Mouse (Mus musculus) brown adipose tissue, adult 24 weeks (tissue): ENCODE measurements at regions not wholly inside any gene's neighbourhood (a gene's known extent, or its start where the extent isn't known, plus 50 kb on each side); places are given as distances from the start of the nearest gene placed in this dataset.

Source experiments
- H3K27ac ChIP-seq: fragments of 200-500 bp; replicated peaks from 2 replicates; pipeline ENCODE4 v1.5.1; 2012; ENCODE audit warnings: low read depth, mild to moderate bottlenecking, low read length
- H3K4me1 ChIP-seq: fragments of 200-500 bp; 2 replicates; pipeline ENCODE4 v1.6.1; 2012; ENCODE audit warnings: low read length, mixed read lengths; ENCODE audit not compliant: control insufficient read depth, insufficient read depth, insufficient read length
- H3K4me3 ChIP-seq: fragments of 200-500 bp; 2 replicates; pipeline ENCODE4 v1.5.1; 2012; ENCODE audit warnings: low read depth, mild to moderate bottlenecking, low read length, moderate library complexity; ENCODE audit not compliant: insufficient read depth

DNA sequence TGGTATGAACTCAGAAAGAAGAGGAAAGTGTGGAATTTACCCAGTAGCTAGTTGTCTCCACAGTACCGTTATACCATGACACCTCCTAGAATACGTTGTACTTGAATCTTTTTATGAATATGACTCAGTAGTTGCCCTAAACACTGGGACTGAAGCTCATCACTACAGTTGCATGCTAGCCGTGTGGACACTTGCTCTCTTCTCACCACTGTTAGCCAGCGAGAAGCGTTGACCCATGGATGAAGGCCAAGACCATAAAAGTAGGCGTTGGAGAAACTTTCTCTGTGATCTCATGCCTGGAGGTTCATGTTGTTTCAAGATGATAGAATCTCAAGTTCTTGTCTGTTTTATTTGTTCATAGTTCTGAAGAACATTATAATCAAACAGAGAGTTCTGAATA lies 269.5 kb downstream of the Lmx1a start:
- Histone ChIP-seq H3K27ac (no peak overlapping the region), H3K4me1 (no peaks in the 10 kb centered on the region), H3K4me3 (no peak overlapping the region)

DNA sequence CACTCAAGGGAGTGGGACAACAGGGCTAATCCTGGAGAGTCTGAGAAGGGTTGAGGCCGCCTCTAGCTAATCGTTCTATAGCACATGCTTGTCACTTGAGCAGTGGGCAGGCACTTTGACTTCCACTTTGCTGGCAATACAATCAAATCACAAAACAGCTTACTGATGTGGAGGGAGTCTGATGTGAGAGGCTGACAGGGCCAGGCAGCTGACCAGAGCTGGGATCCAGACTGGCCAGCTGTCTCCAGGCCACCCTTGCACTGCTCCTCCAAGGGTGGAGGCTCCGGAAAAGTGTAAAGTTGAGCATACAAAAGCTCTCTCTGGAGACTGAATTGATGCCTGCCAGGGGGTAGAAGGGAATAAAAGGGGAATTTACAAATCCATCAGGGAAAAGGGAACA lies 280.5 kb downstream of the Lmx1a start:
- H3K4me1 ChIP-seq: no peaks in the 10 kb centered on the region
- H3K4me3 ChIP-seq: no peak overlapping the region
- no peak overlapping the region for H3K27ac ChIP-seq

- no peak overlapping the region for H3K27ac ChIP-seq
- H3K4me3 ChIP-seq: no peak overlapping the region
- no peaks in the 10 kb centered on the region for H3K4me1 ChIP-seq
These were observed 280.9 kb downstream of the Lmx1a start for GRCm38 (mm10) chr1:167969985-167970384.

GRCm38 (mm10) chr1:167976708-167977107 lies 287.7 kb downstream of the Lmx1a start:
- Histone ChIP-seq H3K4me1 (no peaks in the 10 kb centered on the region), H3K27ac (no peak overlapping the region), H3K4me3 (no peak overlapping the region)

- H3K4me3 ChIP-seq: no peak overlapping the region
- no peaks in the 10 kb centered on the region for H3K4me1 ChIP-seq
- no peak overlapping the region for H3K27ac ChIP-seq
These were observed 290.1 kb downstream of the Lmx1a start for GRCm38 (mm10) chr1:167979187-167979586.

DNA sequence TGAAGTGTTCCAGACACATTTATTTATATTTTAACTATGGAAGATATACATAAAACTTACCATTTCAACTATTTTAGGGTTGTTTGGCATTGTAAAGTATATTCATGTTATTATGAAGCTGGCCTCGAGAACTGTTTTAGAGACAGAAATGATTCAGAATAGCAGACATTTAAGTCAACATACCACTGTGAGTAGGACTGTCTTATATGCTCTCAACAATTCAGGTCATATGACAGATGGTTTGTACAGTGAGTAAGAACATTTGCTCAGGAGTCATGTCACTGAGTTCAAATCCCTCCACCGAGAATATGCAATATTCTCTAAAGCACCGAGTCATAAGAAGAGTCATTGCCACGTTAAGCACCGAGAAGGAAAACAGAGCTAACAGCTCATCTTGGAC lies 290.6 kb downstream of the Lmx1a start:
- Histone ChIP-seq H3K4me3 (no peak overlapping the region), H3K27ac (no peak overlapping the region), H3K4me1 (no peaks in the 10 kb centered on the region)

GRCm38 (mm10) chr1:167981292-167981691 lies 292.3 kb downstream of the Lmx1a start:
- H3K4me1 ChIP-seq: no peaks in the 10 kb centered on the region
- no peak overlapping the region for H3K4me3 ChIP-seq
- no peak overlapping the region for H3K27ac ChIP-seq

- Histone ChIP-seq H3K27ac (no peak overlapping the region), H3K4me1 (no peaks in the 10 kb centered on the region), H3K4me3 (no peak overlapping the region)
These were observed 318.4 kb downstream of the Lmx1a start for GRCm38 (mm10) chr1:168007456-168007855.

DNA sequence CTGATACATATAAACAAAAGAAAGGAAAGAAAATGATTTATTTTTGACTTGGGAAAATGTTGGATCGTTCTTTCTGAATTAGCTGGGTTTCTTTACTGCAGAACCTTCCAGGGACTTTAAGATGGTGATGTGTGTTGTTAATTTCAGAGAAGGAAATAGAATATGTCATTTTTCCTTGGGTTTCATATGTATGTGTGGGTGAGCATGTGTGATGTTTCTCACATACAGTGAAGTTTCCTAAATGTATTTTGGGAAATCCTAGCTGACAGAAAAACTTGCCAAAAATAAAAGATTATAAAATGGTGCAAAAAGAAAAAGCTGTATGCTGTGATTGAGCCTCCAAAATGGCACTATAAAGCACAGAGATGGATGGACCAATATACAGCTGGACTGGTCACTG lies 319.2 kb downstream of the Lmx1a start:
- Histone ChIP-seq H3K4me3 (no peak overlapping the region), H3K4me1 (no peaks in the 10 kb centered on the region), H3K27ac (no peak overlapping the region)

DNA sequence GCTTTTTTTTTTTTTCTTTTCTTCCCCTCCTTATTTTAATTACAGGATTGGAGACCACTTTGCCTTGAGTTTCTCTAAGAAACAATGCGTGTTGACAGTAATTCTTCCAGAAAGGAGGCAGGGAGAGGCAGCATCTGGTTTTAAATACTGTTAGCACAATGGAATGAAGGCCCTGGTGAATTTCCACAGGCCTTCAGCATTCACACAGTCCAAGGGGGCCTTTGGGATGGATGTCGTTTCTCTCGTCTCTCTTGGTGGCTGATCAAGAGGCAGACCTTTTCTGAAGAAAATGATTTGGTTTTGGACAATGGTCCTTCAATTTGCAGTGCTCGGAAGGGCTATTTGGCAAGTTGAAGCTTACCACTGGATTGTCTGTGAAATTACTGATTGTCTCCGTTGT lies 321.4 kb downstream of the Lmx1a start:
- no peak overlapping the region for H3K27ac ChIP-seq
- H3K4me1 ChIP-seq: no peaks in the 10 kb centered on the region
- no peak overlapping the region for H3K4me3 ChIP-seq

- Histone ChIP-seq H3K27ac (no peak overlapping the region), H3K4me1 (no peaks in the 10 kb centered on the region), H3K4me3 (no peak overlapping the region)
These were observed 323.0 kb downstream of the Lmx1a start for GRCm38 (mm10) chr1:168012069-168012468.

GRCm38 (mm10) chr1:168012611-168013010 lies 323.6 kb downstream of the Lmx1a start:
- Histone ChIP-seq H3K4me1 (no peaks in the 10 kb centered on the region), H3K4me3 (no peak overlapping the region), H3K27ac (no peak overlapping the region)

- Histone ChIP-seq H3K4me3 (no peak overlapping the region), H3K4me1 (no peaks in the 10 kb centered on the region), H3K27ac (no peak overlapping the region)
These were observed 327.4 kb downstream of the Lmx1a start for GRCm38 (mm10) chr1:168016375-168016890.

DNA sequence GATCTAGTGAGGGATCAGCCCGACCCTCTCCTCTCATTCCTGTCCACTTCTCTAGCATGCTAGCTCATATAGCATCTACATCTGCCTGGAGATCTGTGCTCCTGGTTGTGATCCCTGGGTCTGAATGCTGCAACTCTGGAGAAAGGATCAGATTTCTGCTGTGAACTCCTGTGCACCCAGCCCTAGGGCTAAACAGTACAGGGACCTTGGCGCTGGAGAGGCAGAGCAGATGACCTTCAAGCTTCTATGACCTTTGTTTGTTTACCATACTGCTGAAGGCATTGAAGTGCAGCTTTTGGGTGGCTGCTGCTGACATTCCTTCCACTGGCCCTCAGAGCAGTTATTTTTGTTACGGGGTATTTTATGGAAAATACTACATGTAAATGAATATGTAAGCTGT lies 337.4 kb downstream of the Lmx1a start:
- H3K4me1 ChIP-seq: no peaks in the 10 kb centered on the region
- no peak overlapping the region for H3K27ac ChIP-seq
- H3K4me3 ChIP-seq: no peak overlapping the region

DNA sequence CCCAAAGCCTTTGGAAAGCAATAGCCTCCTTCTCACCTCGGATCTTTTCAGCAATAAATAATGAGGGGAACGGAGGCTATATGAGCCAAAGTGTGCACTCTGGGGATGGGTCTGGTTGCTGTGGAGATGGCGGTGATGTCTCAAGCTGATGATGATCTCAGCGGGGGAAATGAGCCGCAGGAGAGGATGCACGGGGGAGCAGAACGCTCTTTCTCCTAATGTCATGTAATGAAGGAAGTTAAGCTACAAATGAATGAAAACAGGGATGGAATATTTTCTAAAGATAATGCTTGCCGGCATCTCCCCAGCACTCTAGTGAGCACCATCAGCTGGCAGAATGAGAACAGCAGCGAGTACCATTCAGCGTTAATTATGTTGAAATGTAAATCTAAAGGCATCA lies 355.7 kb downstream of the Lmx1a start:
- H3K4me3 ChIP-seq: no peak overlapping the region
- H3K4me1 ChIP-seq: no peaks in the 10 kb centered on the region

DNA sequence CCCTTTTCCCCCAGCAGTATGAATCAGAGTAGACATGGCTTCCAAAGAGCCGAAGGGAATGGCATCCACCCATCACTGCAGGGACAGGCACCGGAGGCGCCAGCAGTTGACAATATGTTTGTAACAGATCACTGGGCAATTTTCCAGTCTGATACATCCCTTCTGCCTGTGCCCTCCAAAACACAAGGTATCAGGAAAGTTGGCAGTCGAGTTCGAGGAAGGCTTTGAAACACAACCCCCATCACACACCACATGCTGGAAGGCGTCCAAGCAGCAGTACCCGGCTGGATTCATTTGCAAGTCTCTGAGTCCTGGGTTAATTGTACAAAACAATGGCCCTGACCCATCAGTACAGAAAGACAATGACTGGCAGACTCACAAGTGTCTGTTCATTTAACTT lies 357.3 kb downstream of the Lmx1a start:
- Histone ChIP-seq H3K4me1 (no peaks in the 10 kb centered on the region), H3K4me3 (no peak overlapping the region), H3K27ac (no peak overlapping the region)

More for the DNA sequence above, 355.7 kb downstream of the Lmx1a start:
- no peak overlapping the region for H3K27ac ChIP-seq

GRCm38 (mm10) chr1:168046749-168047148 lies 357.7 kb downstream of the Lmx1a start:
- no peaks in the 10 kb centered on the region for H3K4me1 ChIP-seq
- no peak overlapping the region for H3K4me3 ChIP-seq
- no peak overlapping the region for H3K27ac ChIP-seq
